Mouse (Mus musculus) lung, postnatal 0 days (tissue): ENCODE data around the gene Fxyd6. TPM values are rescaled to one million over a fixed set of nuclear protein-coding genes. Genes with fewer than 3 reads are reported as not detected.

Experiments
- ATAC-seq: fragments of 200-750 bp; cut with Nextera tagmentation; 2 replicates; pipeline ENCODE4 v1.8.0; 2017; ENCODE audit warnings: moderate library complexity
- DNase-seq: peaks from one replicate; pipeline ENCODE4 v3.0.0-alpha.2; 2016; ENCODE audit warnings: low spot score
- H3K27ac ChIP-seq: fragments of 300-500 bp; sonication (generic); 2 replicates; pipeline ENCODE4 v1.5.1; 2014; ENCODE audit warnings: antibody characterized with exemption, mild to moderate bottlenecking, low read length, mixed read lengths
- H3K27me3 ChIP-seq: fragments of 300-500 bp; sonication (generic); replicated peaks from 2 replicates; pipeline ENCODE4 v1.6.1; 2014; ENCODE audit warnings: low read length, mixed read lengths; ENCODE audit not compliant: insufficient read depth
- H3K36me3 ChIP-seq: fragments of 300-500 bp; sonication (generic); 2 replicates; pipeline ENCODE4 v1.6.1; 2014; ENCODE audit warnings: low read length, mixed read lengths; ENCODE audit not compliant: insufficient read depth
- H3K4me1 ChIP-seq: fragments of 300-500 bp; sonication (generic); 2 replicates; pipeline ENCODE4 v1.6.1; 2014; ENCODE audit warnings: antibody characterized with exemption, low read depth, low read length, mixed read lengths; ENCODE audit not compliant: insufficient read depth
- H3K4me2 ChIP-seq: fragments of 300-500 bp; sonication (generic); replicated peaks from 2 replicates; pipeline ENCODE4 v1.6.1; 2014; ENCODE audit warnings: low read depth, mild to moderate bottlenecking, low read length, moderate library complexity, mixed read lengths
- H3K4me3 ChIP-seq: fragments of 300-500 bp; sonication (generic); 2 replicates; pipeline ENCODE4 v1.5.1; 2014; ENCODE audit warnings: low read depth, low read length
- H3K9ac ChIP-seq: fragments of 300-500 bp; sonication (generic); replicated peaks from 2 replicates; pipeline ENCODE4 v1.6.1; 2014; ENCODE audit warnings: low read depth, mild to moderate bottlenecking
- H3K9me3 ChIP-seq: fragments of 300-500 bp; sonication (generic); 2 replicates; pipeline ENCODE4 v1.6.1; 2016; ENCODE audit warnings: low read length, mixed read lengths
- CTCF ChIP-seq: IDR thresholded peaks from 2 replicates; pipeline ENCODE4 v1.5.1; 2016; ENCODE audit warnings: antibody characterized with exemption, mild to moderate bottlenecking
- EP300 ChIP-seq: IDR thresholded peaks from 2 replicates; pipeline ENCODE4 v1.6.1; 2016; ENCODE audit warnings: antibody characterized with exemption, mild to moderate bottlenecking, control low read depth
- WGBS: fragments of 180-500 bp; shearing (Covaris S2); extraction: QIAGEN DNeasy Blood & Tissue Kit; methylation state at CpG from one replicate; pipeline ENCODE4 v1.1.7; 2014; 5-methylcytosine and 5-hydroxymethylcytosine counted together
- polyA plus RNA-seq: library from polyadenylated mRNA; unstranded; fragments of >200 nt; fragmentation: Nextera tagmentation; extraction: Ambion mirVana; gene quantifications from 2 replicates; pipeline ENCODE4 v1.2.1, GENCODE M21; 2015

The Fxyd6 gene
- polyA plus RNA-seq, 1 experiment from 2014 or later = 13.4 TPM

- Histone ChIP-seq H3K4me1 (no peaks in the 10 kb centered on the region), H3K36me3 (no peaks in the 10 kb centered on the region), H3K9me3 (no peaks in the 10 kb centered on the region), H3K27ac (no peak overlapping the region), H3K27me3 (no peaks in the 10 kb centered on the region), H3K4me2 (no peak overlapping the region), H3K4me3 (no peak overlapping the region), H3K9ac (no peak overlapping the region)
- DNase-seq (no peak), ATAC-seq (no peak)
- no peak for TF ChIP-seq EP300
- TF ChIP-seq CTCF = no peak
- WGBS = 73% methylated on average over 6 of the region's 6 CpGs
Observed at GRCm38 (mm10) chr9:45395218-45395617, 25.2 kb downstream of the Fxyd6 start.

- TF ChIP-seq EP300 (no peak), CTCF (no peak)
- 37% methylated on average over 3 of the region's 3 CpGs for WGBS
- Histone ChIP-seq H3K36me3 (no peaks in the 10 kb centered on the region), H3K27ac (no peak overlapping the region), H3K4me2 (no peak overlapping the region), H3K9me3 (no peaks in the 10 kb centered on the region), H3K4me3 (no peak overlapping the region), H3K9ac (no peak overlapping the region), H3K4me1 (no peaks in the 10 kb centered on the region), H3K27me3 (no peaks in the 10 kb centered on the region)
- DNase-seq (no peak), ATAC-seq (no peak)
Observed at GRCm38 (mm10) chr9:45395796-45396195, 25.8 kb downstream of the Fxyd6 start.

GRCm38 (mm10) chr9:45398336-45398735 is 28.4 kb downstream of the Fxyd6 start:
- DNase-seq = no peak
- Histone ChIP-seq H3K9ac (no peak overlapping the region), H3K27me3 (no peaks in the 10 kb centered on the region), H3K27ac (no peak overlapping the region), H3K9me3 (no peaks in the 10 kb centered on the region), H3K4me3 (no peak overlapping the region), H3K4me1 (no peaks in the 10 kb centered on the region), H3K36me3 (no peaks in the 10 kb centered on the region), H3K4me2 (no peak overlapping the region)
- ATAC-seq = no peak
- WGBS = 36% methylated on average over 1 of the region's 1 CpGs
- no peak for TF ChIP-seq CTCF
- TF ChIP-seq EP300 = no peak

GRCm38 (mm10) chr9:45399434-45399833 is 29.4 kb downstream of the Fxyd6 start, which contains the start of gene Fxyd2:
Gene Fxyd2, plus strand, starts transcription at chr9:45399669.
- no peak within 1 kb of the TSS for H3K27ac ChIP-seq
- H3K36me3 ChIP-seq = no peaks in the 10 kb centered on the region
- H3K9ac ChIP-seq = no peak within 1 kb of the TSS
- TF ChIP-seq CTCF (no peak), EP300 (no peak)
- H3K27me3 ChIP-seq = no peaks in the 10 kb centered on the region
- H3K4me1 ChIP-seq = no peaks in the 10 kb centered on the region
- 78% methylated on average over 4 of the region's 4 CpGs for WGBS
- H3K4me2 ChIP-seq = no peak within 1 kb of the TSS
- no peak within 1 kb of the TSS for H3K4me3 ChIP-seq
- no peak for DNase-seq
- ATAC-seq = no peak
- no peaks in the 10 kb centered on the region for H3K9me3 ChIP-seq

GRCm38 (mm10) chr9:45401851-45402250 is 31.9 kb downstream of the Fxyd6 start:
- Histone ChIP-seq H3K4me2 (no peak overlapping the region), H3K36me3 (no peaks in the 10 kb centered on the region), H3K9ac (no peak overlapping the region), H3K27ac (no peak overlapping the region), H3K4me3 (no peak overlapping the region), H3K4me1 (no peaks in the 10 kb centered on the region), H3K9me3 (no peaks in the 10 kb centered on the region), H3K27me3 (no peaks in the 10 kb centered on the region)
- no peak for DNase-seq
- ATAC-seq = no peak
- 35% methylated on average over 4 of the region's 4 CpGs for WGBS
- TF ChIP-seq CTCF (no peak), EP300 (no peak)

- Histone ChIP-seq H3K4me1 (no peaks in the 10 kb centered on the region), H3K27ac (no peak overlapping the region), H3K36me3 (no peaks in the 10 kb centered on the region), H3K27me3 (no peaks in the 10 kb centered on the region), H3K4me2 (no peak overlapping the region), H3K9ac (no peak overlapping the region), H3K9me3 (no peaks in the 10 kb centered on the region), H3K4me3 (no peak overlapping the region)
- WGBS = 50% methylated on average over 2 of the region's 2 CpGs
- no peak for DNase-seq
- ATAC-seq = no peak
- TF ChIP-seq CTCF (no peak), EP300 (no peak)
Observed at GRCm38 (mm10) chr9:45402957-45403356, 33.0 kb downstream of the Fxyd6 start.

- H3K36me3 ChIP-seq = no peaks in the 10 kb centered on the region
- no peak overlapping the region for H3K9ac ChIP-seq
- ATAC-seq (no peak), DNase-seq (no peak)
- H3K4me1 ChIP-seq = no peaks in the 10 kb centered on the region
- H3K27ac ChIP-seq = no peak overlapping the region
- no peak for TF ChIP-seq EP300
- no peak for TF ChIP-seq CTCF
- H3K27me3 ChIP-seq = no peaks in the 10 kb centered on the region
- WGBS = 39% methylated on average over 5 of the region's 5 CpGs
- H3K4me2 ChIP-seq = no peak overlapping the region
- H3K9me3 ChIP-seq = no peaks in the 10 kb centered on the region
- H3K4me3 ChIP-seq = no peak overlapping the region
Observed at GRCm38 (mm10) chr9:45405694-45406093, 35.7 kb downstream of the Fxyd6 start.
